Mouse (Mus musculus): ENCODE data around the gene H2-T3.
"Not testable (repeated sequence)": the region's sequence is repeated elsewhere in the genome, so short reads cannot be mapped to it uniquely, and the experiment has no call there.

DNA sequence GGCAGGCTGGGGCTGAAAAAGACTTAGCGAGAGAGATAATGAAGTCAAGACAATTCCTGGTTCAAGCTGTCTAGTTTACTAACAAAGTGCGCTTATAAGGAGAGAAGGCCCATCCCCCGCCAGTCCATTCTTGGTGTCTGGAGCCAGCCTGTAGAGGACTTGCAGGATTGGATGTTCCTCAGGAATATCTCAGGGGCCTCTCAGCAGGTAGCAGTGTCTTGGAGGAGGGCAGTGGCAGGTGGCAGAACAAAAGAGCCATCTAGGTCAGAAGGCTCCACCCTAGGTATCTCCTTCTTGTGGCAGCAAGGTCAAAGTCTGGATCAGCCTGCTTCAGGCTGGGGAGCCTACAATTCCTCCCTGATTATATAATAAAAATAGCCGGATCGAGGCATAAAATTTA, 41.6 kb downstream of the H2-T3 start:
- TF ChIP-seq CTCF (IDR thresholded peaks at IDR 0.05; ENCODE audit: borderline replicate concordance, extremely low read depth, insufficient read depth, insufficient read length); POLR2A (IDR thresholded peaks at IDR 0.05; ENCODE audit: borderline replicate concordance, extremely low read depth, insufficient read depth, insufficient read length, poor library complexity, severe bottlenecking): not testable (repeated sequence)

Data from brain, embryonic 14.5 days (tissue).